Mouse (Mus musculus) right cerebral cortex, postnatal 4 days (tissue): ENCODE measurements around the gene Polr2e.

ENCODE experiments used
- DNase-seq: peaks from one replicate; pipeline ENCODE4 v3.0.0-alpha.2; 2022

The Polr2e gene

GRCm38 (mm10) chr10:80039559-80039979, at the start of gene Polr2e:
TSS of gene Polr2e (minus strand) at chr10:80039795.
- DNase-seq: peak; percentile 94

GRCm38 (mm10) chr10:80089146-80089545, 49.6 kb upstream of the Polr2e start:
- DNase-seq: no peak

- no peak for DNase-seq
These were observed 47.9 kb upstream of the Polr2e start for GRCm38 (mm10) chr10:80087483-80087882.

- DNase-seq: no peak
These were observed 47.3 kb upstream of the Polr2e start for GRCm38 (mm10) chr10:80086847-80087246.

GRCm38 (mm10) chr10:80084817-80085487, 45.4 kb upstream of the Polr2e start:
- DNase-seq: peak; percentile 14

- DNase-seq: no peak
These were observed 41.5 kb upstream of the Polr2e start for GRCm38 (mm10) chr10:80081075-80081474.

GRCm38 (mm10) chr10:80080396-80081070, 40.9 kb upstream of the Polr2e start:
- DNase-seq: no peak

- DNase-seq: no peak
These were observed 38.8 kb upstream of the Polr2e start for GRCm38 (mm10) chr10:80078366-80078765.

GRCm38 (mm10) chr10:80077312-80077711, 37.7 kb upstream of the Polr2e start:
- no peak for DNase-seq

GRCm38 (mm10) chr10:80076386-80076785, 36.8 kb upstream of the Polr2e start:
- DNase-seq: no peak

- no peak for DNase-seq
These were observed 36.3 kb upstream of the Polr2e start for GRCm38 (mm10) chr10:80075924-80076323.

GRCm38 (mm10) chr10:80074813-80075601, 35.4 kb upstream of the Polr2e start:
- no peak for DNase-seq

- no peak for DNase-seq
These were observed 33.3 kb upstream of the Polr2e start for GRCm38 (mm10) chr10:80072623-80073489.

- DNase-seq: no peak
These were observed 31.9 kb upstream of the Polr2e start for GRCm38 (mm10) chr10:80071516-80071900.

- DNase-seq: peak; percentile 54
These were observed 31.4 kb upstream of the Polr2e start for GRCm38 (mm10) chr10:80070837-80071515.

GRCm38 (mm10) chr10:80069948-80070450, 30.4 kb upstream of the Polr2e start:
- DNase-seq: no peak

- DNase-seq: no peak
These were observed 29.7 kb upstream of the Polr2e start for GRCm38 (mm10) chr10:80069251-80069650.

- DNase-seq: no peak
These were observed 24.5 kb upstream of the Polr2e start for GRCm38 (mm10) chr10:80063877-80064650.

GRCm38 (mm10) chr10:80063104-80063503, 23.5 kb upstream of the Polr2e start:
- peak; percentile 44 for DNase-seq

- DNase-seq: peak; percentile 39
These were observed 18.2 kb upstream of the Polr2e start for GRCm38 (mm10) chr10:80057683-80058326.
